Mouse (Mus musculus) ES-Bruce4 (cell line): ENCODE measurements at regions not wholly inside any gene's neighbourhood (a gene's known extent, or its start where the extent isn't known, plus 50 kb on each side); places are given as distances from the start of the nearest gene placed in this dataset.
A peak's percentile ranks its signal among the peaks of the same experiment; 100 is the strongest.

Experiments used
- H3K27ac ChIP-seq: 2 replicates; pipeline ENCODE4 v1.5.1; 2012; ENCODE audit warnings: low read length, inconsistent platforms; ENCODE audit not compliant: insufficient read depth
- H3K27me3 ChIP-seq: 2 replicates; pipeline ENCODE4 v1.6.1; 2012; ENCODE audit warnings: mild to moderate bottlenecking, low read length, inconsistent platforms; ENCODE audit not compliant: control insufficient read depth, poor library complexity, insufficient read depth, severe bottlenecking
- H3K36me3 ChIP-seq: 2 replicates; pipeline ENCODE4 v1.6.1; 2012; ENCODE audit warnings: inconsistent platforms, mild to moderate bottlenecking, low read length, moderate library complexity; ENCODE audit not compliant: control insufficient read depth, poor library complexity, insufficient read depth, severe bottlenecking
- H3K4me1 ChIP-seq: one replicate; pipeline ENCODE4 v1.8.1; 2011; ENCODE audit warnings: low read length; ENCODE audit not compliant: control insufficient read depth, insufficient read depth
- H3K4me3 ChIP-seq: 2 replicates; pipeline ENCODE4 v1.5.1; 2011; ENCODE audit warnings: low read depth, mild to moderate bottlenecking, low read length
- H3K9ac ChIP-seq: 2 replicates; pipeline ENCODE4 v1.6.1; 2012; ENCODE audit warnings: low read depth, mild to moderate bottlenecking, inconsistent platforms; ENCODE audit not compliant: poor library complexity, severe bottlenecking
- H3K9me3 ChIP-seq: replicated peaks from 2 replicates; pipeline ENCODE4 v1.6.1; 2012; ENCODE audit warnings: mild to moderate bottlenecking, low read length, inconsistent platforms; ENCODE audit not compliant: control insufficient read depth, poor library complexity, insufficient read depth, severe bottlenecking
- CTCF ChIP-seq: IDR thresholded peaks from one replicate; pipeline ENCODE4 v1.8.1; 2011; ENCODE audit warnings: low read depth, low read length
- EP300 ChIP-seq: IDR thresholded peaks from 2 replicates; pipeline ENCODE4 v1.6.1; 2011; ENCODE audit warnings: low read depth, low read length; ENCODE audit not compliant: insufficient read depth
- POLR2A ChIP-seq: IDR thresholded peaks from one replicate; pipeline ENCODE4 v1.8.1; 2011; ENCODE audit warnings: low read length; ENCODE audit not compliant: insufficient read depth

DNA sequence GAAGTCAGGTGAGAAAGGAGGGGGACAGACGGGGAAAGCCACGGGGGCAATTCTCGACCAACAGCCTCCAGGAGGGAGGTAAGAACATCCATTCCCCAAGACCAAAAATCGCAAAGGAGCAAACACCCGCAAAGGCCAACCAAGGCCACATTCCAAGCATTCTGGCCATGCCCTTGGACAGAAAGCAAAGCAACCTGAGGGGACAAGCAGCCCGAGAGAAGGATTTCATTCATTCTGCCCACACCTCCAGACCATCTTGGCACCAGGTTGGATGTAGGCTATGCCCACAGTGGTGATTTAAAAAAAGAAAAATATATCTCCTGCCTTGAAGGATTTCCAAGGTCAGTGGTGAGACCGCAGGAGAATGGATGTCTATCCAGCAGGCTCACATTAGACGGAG lies 88.2 kb downstream of the Fam43a start:
- H3K9ac ChIP-seq: no peak overlapping the region
- no peaks in the 10 kb centered on the region for H3K27me3 ChIP-seq
- H3K36me3 ChIP-seq: no peaks in the 10 kb centered on the region
- H3K4me3 ChIP-seq: no peak overlapping the region
- H3K27ac ChIP-seq: no peak overlapping the region
- no peak for TF ChIP-seq EP300
- TF ChIP-seq CTCF: no peak
- TF ChIP-seq POLR2A: no peak
- 0 out of 2 replicates have a peak, but pooled peaks cover 2% of the 10 kb centered on the region for H3K9me3 ChIP-seq
- H3K4me1 ChIP-seq: peaks cover 7% of the 10 kb centered on the region

DNA sequence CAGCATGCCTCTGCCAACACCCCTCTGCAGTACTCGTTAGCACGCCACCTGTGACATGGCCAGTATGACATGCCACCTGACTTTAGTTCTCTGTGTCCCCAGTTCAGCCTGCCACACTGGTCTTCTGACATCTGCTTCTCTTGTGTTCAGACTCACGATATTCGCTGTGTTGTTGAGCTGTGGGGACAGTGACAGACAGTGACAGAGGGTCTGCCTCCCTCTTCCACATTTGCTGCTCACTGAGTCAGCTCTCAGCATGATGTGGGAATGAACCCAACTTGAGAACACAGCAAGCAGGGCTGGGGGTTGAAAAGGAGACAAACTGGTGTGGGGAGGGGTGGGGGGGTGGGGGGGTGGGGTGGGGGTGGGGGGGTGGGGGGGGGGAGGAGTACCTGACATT lies 91.0 kb downstream of the Fam43a start:
- no peaks in the 10 kb centered on the region for H3K27me3 ChIP-seq
- no peak overlapping the region for H3K9ac ChIP-seq
- TF ChIP-seq POLR2A (no peak), EP300 (no peak), CTCF (no peak)

DNA sequence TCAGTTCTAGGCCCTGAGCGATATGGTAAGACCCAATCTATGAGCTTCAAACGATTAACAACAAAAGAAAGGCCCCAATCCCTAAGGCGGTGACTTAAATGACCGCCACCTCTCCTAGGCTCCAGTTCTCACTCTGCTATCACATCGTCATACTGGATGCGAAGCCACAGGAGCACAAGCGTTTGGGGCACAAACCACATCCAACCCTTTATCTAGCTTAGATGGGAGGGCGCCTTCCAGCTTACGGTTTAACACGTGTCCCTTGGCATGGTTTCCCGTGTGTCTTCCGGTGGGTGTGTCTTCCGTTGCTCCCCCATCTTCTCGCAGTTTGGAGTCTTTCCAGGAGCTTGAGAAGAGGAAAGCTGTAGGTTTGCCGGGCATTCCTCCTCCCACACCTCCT lies 92.4 kb downstream of the Fam43a start:
- no peak overlapping the region for H3K4me3 ChIP-seq

More for the DNA sequence above, 91.0 kb downstream of the Fam43a start:
- no peaks in the 10 kb centered on the region for H3K9me3 ChIP-seq
- H3K4me3 ChIP-seq: no peak overlapping the region
- no peak overlapping the region for H3K27ac ChIP-seq
- H3K4me1 ChIP-seq: peaks cover 18% of the 10 kb centered on the region
- H3K36me3 ChIP-seq: no peaks in the 10 kb centered on the region

DNA sequence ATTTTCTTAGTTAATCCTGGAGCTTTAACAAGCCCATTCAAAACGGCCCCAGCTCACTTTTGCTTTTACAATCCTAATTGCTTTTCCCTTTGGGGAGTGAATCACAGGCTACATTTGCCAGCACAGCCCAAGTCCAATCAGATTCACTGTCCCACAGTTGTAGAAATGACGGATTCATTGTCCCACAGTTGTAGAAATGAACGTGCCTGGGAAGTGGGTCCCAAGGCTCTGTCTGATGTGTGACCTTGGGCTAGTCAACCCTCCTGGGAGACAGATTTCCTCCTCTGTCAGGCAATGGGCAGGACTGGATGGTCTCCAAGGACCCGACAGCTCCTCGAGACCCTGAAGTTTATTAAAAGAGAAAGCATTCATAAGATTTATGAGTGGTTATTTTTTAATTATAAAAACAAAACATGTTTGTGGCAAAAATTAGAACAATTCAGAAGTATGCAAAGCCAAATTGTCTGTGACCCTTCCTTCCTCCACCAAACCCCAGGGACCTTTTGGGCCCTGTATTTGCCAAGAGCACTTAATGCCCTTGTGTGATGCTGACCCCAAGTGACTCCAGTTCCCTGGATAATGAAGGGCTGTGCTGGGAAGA lies 93.1 kb downstream of the Fam43a start:
- Histone ChIP-seq H3K9me3 (no peaks in the 10 kb centered on the region), H3K4me1 (peaks cover 16% of the 10 kb centered on the region), H3K27ac (peak overlapping the region; percentile 71), H3K36me3 (no peaks in the 10 kb centered on the region), H3K27me3 (no peaks in the 10 kb centered on the region), H3K4me3 (no peak overlapping the region), H3K9ac (no peak overlapping the region)
- no peak for TF ChIP-seq CTCF
- TF ChIP-seq POLR2A: no peak
- TF ChIP-seq EP300: no peak

More for the DNA sequence above, 92.4 kb downstream of the Fam43a start:
- no peaks in the 10 kb centered on the region for H3K36me3 ChIP-seq
- H3K27ac ChIP-seq: peak overlapping the region; percentile 71
- no peaks in the 10 kb centered on the region for H3K27me3 ChIP-seq
- H3K9ac ChIP-seq: no peak overlapping the region
- no peaks in the 10 kb centered on the region for H3K9me3 ChIP-seq
- peaks cover 16% of the 10 kb centered on the region for H3K4me1 ChIP-seq
- TF ChIP-seq POLR2A: no peak
- no peak for TF ChIP-seq CTCF
- TF ChIP-seq EP300: no peak

DNA sequence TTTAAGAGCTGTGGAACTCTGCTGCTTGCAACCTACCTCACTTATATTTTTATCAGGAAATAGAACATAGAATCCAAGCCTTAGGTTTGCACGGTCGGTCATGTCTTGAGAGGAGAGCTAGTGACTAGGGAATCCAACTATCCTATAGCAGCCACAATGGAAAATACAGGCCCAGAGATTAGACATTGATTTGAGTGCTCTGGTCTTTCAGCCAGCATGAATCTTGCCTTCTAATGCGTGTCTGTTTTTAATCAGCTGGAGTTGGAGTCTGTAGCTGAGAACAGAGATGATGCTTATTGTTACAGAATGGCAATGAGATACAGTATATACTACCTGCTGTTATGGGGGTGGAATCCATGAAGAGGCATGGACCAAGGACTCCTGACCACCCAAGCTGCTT lies 93.7 kb downstream of the Fam43a start:
- H3K9ac ChIP-seq: no peak overlapping the region
- H3K36me3 ChIP-seq: no peaks in the 10 kb centered on the region
- H3K4me3 ChIP-seq: no peak overlapping the region
- peaks cover 13% of the 10 kb centered on the region for H3K4me1 ChIP-seq
- H3K27ac ChIP-seq: peak overlapping the region; percentile 66
- no peaks in the 10 kb centered on the region for H3K27me3 ChIP-seq
- TF ChIP-seq EP300 (no peak), POLR2A (no peak), CTCF (no peak)
- no peaks in the 10 kb centered on the region for H3K9me3 ChIP-seq

DNA sequence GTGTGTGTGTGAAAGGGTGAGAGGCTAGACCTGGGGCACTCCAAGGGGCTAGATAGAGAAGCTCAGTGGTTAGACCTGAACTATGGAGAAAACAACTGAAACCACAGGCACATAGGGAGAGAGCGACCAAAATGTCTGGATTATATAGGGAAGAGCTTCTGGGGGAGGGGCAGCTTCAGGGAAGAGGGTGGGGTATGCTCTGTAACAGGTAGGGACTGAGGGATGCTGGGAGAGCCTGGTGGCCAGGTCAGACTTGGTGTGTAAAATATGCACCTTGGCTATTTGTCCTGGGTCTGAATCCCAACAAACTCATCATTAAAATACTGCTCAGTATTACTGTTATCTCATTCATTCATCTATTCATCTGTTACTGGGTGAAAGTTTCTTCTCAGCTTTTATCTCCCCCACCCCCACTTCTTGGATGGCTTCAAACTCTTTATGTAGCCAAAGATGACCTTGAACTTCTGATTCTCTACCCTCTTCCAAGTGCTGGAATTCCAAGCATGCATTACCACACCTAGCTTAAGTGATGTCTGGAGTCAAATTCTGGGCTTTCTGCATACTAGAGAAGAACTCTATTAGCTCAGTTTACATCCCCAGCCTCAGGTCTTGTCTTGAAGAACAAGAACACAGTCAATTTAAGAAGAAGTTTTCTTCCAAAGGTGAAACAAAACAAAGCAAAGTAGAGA lies 94.5 kb downstream of the Fam43a start:
- no peaks in the 10 kb centered on the region for H3K9me3 ChIP-seq
- H3K4me3 ChIP-seq: no peak overlapping the region
- no peak overlapping the region for H3K9ac ChIP-seq
- no peaks in the 10 kb centered on the region for H3K36me3 ChIP-seq
- no peaks in the 10 kb centered on the region for H3K27me3 ChIP-seq
- peaks cover 13% of the 10 kb centered on the region for H3K4me1 ChIP-seq
- H3K27ac ChIP-seq: peak overlapping the region; percentile 66
- TF ChIP-seq EP300: peak; percentile 86
- TF ChIP-seq CTCF: no peak
- no peak for TF ChIP-seq POLR2A
